Mouse (Mus musculus) kidney, adult 2 months (tissue): ENCODE results near the gene Apol7b. TPM values are rescaled to one million over a fixed set of nuclear protein-coding genes. Genes with fewer than 3 reads are reported as not detected.
"Not testable (repeated sequence)": the region's sequence is repeated elsewhere in the genome, so short reads cannot be mapped to it uniquely, and the experiment has no call there.

ENCODE experiments used
- DNase-seq: peaks from one replicate; pipeline ENCODE4 v3.0.0; 2021
- H3K27ac ChIP-seq: fragments of 200-500 bp; 2 replicates; pipeline ENCODE4 v1.5.1; 2012; ENCODE audit warnings: low read depth, low read length, control low read depth, inconsistent platforms; ENCODE audit not compliant: insufficient read depth
- H3K27me3 ChIP-seq: fragments of 200-500 bp; replicated peaks from 2 replicates; pipeline ENCODE4 v1.6.1; 2012; ENCODE audit warnings: mild to moderate bottlenecking, moderate library complexity, low read length, inconsistent platforms; ENCODE audit not compliant: control insufficient read depth, insufficient read depth
- H3K36me3 ChIP-seq: fragments of 200-500 bp; 2 replicates; pipeline ENCODE4 v1.6.1; 2012; ENCODE audit warnings: mild to moderate bottlenecking, moderate library complexity, low read length, inconsistent platforms; ENCODE audit not compliant: control insufficient read depth, insufficient read depth
- H3K4me1 ChIP-seq: fragments of 200-500 bp; 2 replicates; pipeline ENCODE4 v1.6.1; 2011; ENCODE audit warnings: low read length; ENCODE audit not compliant: control insufficient read depth, insufficient read depth
- H3K4me3 ChIP-seq: fragments of 200-500 bp; 2 replicates; pipeline ENCODE4 v1.5.1; 2011; ENCODE audit warnings: mild to moderate bottlenecking, low read depth, low read length, control low read depth; ENCODE audit not compliant: insufficient read depth
- CTCF ChIP-seq: fragments of 200-500 bp; conservative IDR thresholded peaks from 2 replicates; pipeline ENCODE4 v1.5.1; 2011; ENCODE audit warnings: low read depth, mild to moderate bottlenecking, control low read depth, low read length, moderate library complexity, mixed read lengths; ENCODE audit not compliant: insufficient read depth, insufficient read length
- POLR2A ChIP-seq: fragments of 200-500 bp; IDR thresholded peaks from one replicate; pipeline ENCODE4 v1.6.1; 2011; ENCODE audit warnings: low read depth, low read length, control low read depth
- WGBS: fragments of 180-500 bp; shearing (Covaris S2); methylation state at CpG from one replicate; pipeline ENCODE4 v1.1.7; 2018; 5-methylcytosine and 5-hydroxymethylcytosine counted together
- polyA plus RNA-seq: library from polyadenylated mRNA; depleted of rRNA; stranded (reverse); fragments of >200 nt; gene quantifications from 2 replicates; pipeline ENCODE4 v1.2.3, GENCODE M21; 2012; rRNA removed

Apol7b gene
- not detected in 2 replicates for polyA plus RNA-seq

DNA sequence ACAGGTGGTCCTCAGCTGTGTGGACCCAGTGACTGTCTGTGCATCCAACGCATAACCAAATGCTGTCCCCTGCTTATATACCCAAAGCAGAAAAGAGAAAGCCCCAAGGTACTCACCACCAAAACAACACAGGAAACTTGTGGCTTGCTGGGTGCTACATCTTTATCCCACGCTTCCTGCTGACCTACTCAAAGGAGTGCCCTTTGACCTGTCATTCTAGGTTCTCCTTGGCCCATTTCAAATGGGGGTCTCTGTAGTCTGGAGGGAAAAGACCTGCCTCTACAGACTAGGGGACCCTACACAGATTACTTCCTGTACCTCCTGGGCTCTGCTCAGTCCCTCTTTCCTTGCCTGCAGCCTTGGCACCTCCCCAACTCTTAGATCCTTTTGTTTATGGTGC lies at the start of gene Apol7b:
TSS of gene Apol7b (minus strand) at position 101 of the 400 bp plus-strand sequence.
- H3K4me1 ChIP-seq, DNase-seq, H3K27ac ChIP-seq, H3K36me3 ChIP-seq, H3K4me3 ChIP-seq, H3K27me3 ChIP-seq: not testable (repeated sequence)
- WGBS: 80% methylated on average over 2 of the region's 2 CpGs

DNA sequence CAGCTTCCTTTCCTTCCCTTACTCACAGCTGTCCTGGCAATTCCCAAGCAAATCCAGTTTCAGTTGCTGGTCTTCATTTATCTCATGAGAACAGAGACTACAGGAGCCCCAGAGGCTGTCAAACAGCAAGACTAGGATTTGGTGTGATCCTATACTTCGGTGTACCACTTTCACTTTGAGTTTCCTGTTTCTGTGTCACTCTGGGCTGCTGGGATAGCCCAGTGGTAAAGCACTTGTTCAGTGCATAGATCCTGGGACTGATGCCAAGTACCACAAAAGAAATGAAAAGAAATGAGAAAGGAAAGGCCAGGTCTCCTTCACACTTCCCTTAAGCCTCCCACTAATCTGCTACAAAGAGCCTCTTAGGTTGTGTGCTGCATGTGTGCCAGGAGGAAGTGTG lies 47.4 kb upstream of the Apol7b start:
- not testable (repeated sequence) for H3K36me3 ChIP-seq, H3K27ac ChIP-seq, H3K4me1 ChIP-seq, H3K27me3 ChIP-seq, DNase-seq, H3K4me3 ChIP-seq
- 58% methylated on average over 1 of the region's 1 CpGs for WGBS

DNA sequence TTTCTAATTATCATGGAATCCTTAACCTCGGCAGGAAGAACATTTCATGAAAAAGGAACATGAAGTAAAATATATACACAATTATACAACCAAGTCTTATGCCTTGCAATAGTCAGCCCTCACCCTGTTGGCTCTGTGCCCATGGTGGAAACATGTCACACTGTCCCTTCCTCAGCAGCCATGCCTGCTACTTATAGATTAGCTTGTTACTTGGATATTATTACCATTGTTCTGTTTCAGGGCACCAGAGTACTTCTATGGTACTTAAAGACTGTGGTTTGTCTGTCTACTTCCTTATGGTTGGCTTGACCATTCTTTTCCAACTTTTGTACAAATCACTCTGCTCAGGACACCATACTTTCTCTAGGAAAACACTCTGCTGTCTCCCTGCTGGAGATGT lies 45.9 kb upstream of the Apol7b start:
- not testable (repeated sequence) for DNase-seq, H3K27me3 ChIP-seq, H3K4me3 ChIP-seq, H3K36me3 ChIP-seq, H3K27ac ChIP-seq, H3K4me1 ChIP-seq
- no CpG with 5 or more reads among the region's 1 CpGs for WGBS

DNA sequence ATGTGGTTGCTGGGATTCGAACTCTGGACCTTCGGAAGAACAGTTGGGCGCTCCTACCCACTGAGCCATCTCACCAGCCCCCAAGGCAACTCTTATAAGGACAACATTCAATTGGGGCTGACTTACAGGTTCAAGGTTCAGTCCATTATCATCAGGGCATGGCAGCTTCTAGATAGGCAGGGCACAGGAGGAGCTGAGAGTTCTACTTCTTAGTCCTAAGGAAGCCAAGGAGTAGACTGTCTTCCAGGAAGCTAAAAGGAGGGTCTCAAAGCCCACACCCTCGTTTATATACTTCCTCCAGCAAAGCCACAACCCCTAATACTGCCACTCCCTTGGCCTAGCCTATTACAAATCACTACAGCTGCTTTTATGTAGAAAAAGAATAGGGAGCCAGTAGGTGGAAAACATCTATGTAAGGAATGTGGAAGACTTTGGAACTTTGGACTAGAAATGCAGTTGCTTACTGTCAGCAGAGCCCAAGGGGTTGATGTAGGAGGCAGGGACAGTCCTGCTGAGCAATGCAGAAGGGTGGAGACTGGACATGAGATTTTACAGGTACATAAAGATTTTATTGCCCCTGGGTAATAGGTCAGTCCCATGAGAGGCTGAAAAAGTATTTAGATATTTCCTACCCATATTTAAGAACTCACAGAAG lies 35.0 kb upstream of the Apol7b start:
- DNase-seq: peak; percentile 13
- 61% methylated on average over 4 of the region's 4 CpGs for WGBS

DNA sequence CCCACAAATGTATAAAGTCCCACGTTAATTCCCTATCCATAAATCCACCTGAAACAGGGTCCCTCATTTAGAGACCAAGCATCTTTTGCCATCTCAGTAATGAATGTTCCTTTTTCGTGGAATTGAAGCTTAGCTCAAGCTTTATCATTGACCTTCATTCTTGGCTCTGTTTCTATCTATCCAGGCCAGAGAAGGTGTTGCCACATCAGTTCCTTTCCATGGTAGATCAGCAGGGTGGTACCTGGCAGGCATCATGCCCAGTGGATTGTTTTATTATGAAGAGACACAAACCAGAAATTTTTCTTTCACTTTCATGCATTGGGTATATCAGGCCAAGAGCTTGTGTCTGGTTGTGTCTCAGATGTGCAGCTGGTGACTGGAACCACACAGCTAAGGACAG lies 29.4 kb upstream of the Apol7b start, which contains the start of gene Apol10a:
TSS of gene Apol10a (plus strand) at position 355 of the 400 bp plus-strand sequence.
- not testable (repeated sequence) for H3K27ac ChIP-seq, H3K4me1 ChIP-seq, H3K36me3 ChIP-seq, H3K4me3 ChIP-seq, H3K27me3 ChIP-seq, DNase-seq
- WGBS: 80% methylated on average over 2 of the region's 2 CpGs

More for the DNA sequence above, 35.0 kb upstream of the Apol7b start:
- no peak for TF ChIP-seq POLR2A
- no peak for TF ChIP-seq CTCF
- H3K27me3 ChIP-seq: no peaks in the 10 kb centered on the region
- H3K36me3 ChIP-seq: no peaks in the 10 kb centered on the region
- no peak overlapping the region for H3K27ac ChIP-seq
- no peak overlapping the region for H3K4me3 ChIP-seq
- no peaks in the 10 kb centered on the region for H3K4me1 ChIP-seq

DNA sequence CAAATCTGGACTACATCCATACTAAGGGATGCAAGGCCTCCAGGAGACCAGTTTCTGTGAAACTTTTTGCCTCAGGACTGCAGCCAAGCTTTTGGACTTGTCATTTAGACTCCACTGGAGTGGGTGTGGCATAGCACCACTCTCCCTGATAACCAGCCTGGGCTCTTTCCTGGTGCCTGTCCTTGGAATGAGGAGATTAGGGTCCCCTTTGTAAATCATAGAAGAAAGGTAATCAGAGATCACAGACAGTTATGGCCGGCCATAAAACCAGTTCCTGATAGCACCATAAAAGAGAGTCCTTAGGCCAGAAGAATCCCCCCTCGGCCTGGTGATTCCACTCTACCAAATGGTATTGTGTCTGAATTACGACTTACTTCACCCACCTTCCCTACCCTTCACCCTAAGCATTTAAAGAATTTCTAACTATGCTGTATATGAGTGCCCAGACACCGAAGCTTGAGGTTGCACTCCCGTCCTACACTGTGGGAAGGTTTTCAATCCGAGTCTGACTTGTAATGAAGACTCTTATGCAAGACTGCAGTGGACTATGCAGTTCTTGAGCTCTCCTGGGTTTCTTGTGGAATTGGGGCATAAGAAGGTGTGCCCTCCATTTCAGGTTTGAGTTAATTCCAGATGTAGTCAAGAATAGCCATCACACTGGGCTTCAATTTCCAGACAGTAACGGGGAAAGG lies 27.6 kb upstream of the Apol7b start:
- DNase-seq, H3K27ac ChIP-seq, H3K4me1 ChIP-seq, H3K36me3 ChIP-seq, H3K27me3 ChIP-seq, H3K4me3 ChIP-seq: not testable (repeated sequence)
- WGBS: 42% methylated on average over 7 of the region's 7 CpGs

DNA sequence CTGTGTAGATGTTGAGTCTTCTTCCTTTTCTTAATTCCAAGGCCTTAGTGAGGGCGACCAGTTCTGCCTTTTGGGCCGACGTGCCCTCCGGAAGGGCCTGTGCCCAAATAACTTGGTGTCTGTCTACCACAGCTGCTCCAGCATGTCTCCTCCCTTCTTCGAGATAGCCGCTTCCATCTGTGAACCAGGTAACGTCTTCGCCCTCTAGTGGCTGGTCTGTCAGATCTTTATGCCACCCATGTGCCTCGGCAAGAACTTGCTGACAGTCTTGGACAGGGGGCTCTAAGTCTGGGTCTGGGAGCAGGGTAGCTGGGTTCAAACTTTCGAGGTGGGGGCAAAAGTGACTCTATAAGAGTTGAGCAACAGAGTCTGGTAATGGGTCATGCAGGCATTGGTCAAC lies 2.6 kb upstream of the Apol7b start:
- H3K4me3 ChIP-seq, H3K36me3 ChIP-seq, H3K27ac ChIP-seq, H3K4me1 ChIP-seq, H3K27me3 ChIP-seq: not testable (repeated sequence)
- peak; percentile 45; the same call in 1 of the 2 replicates for TF ChIP-seq CTCF
- peak; percentile 11 for DNase-seq
- WGBS: 50% methylated on average over 10 of the region's 10 CpGs

DNA sequence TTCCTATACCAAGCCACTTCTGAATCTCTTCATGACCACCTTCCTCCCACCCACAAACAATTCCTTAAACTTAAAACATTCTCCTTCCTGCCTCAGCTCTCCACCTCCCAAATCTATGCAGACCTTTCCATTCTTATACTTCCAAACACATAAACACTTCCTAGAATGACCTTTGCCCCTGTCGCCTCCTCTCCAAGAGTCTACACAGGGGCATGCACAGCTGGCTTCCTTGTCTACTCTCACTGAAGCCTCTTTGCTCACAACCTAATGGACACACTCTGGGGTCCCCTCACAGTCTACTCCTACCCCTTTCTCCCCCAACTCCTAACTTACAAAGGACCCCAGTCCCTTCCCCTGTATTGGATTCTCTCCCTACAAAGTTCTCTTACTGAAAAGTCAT lies 1.6 kb downstream of the Apol7b start:
- H3K4me3 ChIP-seq, H3K4me1 ChIP-seq, H3K27ac ChIP-seq, H3K36me3 ChIP-seq, DNase-seq, H3K27me3 ChIP-seq: not testable (repeated sequence)
- 67% methylated on average over 1 of the region's 1 CpGs for WGBS

DNA sequence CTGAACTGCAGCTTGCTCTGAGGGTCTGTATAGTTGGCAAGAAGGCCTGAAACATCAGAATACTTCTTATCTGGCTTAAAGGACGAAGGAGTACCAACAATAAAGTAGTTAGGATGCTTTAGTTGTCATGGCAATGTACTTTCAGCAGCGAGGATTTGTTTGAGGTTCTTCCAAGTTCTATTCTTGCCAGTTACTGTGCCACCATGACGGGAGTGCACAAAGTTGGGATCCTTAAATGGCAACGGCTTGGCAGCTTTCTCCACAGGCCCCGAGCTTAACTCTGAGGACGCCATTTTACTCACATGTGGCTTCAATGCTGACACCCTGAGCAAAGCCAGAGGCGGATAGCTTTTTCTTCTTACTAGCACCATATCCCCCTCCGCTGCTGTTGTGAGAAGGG lies 2.5 kb downstream of the Apol7b start:
- H3K27ac ChIP-seq, H3K4me1 ChIP-seq, H3K27me3 ChIP-seq, H3K4me3 ChIP-seq, H3K36me3 ChIP-seq, DNase-seq: not testable (repeated sequence)
- WGBS: 85% methylated on average over 8 of the region's 8 CpGs

DNA sequence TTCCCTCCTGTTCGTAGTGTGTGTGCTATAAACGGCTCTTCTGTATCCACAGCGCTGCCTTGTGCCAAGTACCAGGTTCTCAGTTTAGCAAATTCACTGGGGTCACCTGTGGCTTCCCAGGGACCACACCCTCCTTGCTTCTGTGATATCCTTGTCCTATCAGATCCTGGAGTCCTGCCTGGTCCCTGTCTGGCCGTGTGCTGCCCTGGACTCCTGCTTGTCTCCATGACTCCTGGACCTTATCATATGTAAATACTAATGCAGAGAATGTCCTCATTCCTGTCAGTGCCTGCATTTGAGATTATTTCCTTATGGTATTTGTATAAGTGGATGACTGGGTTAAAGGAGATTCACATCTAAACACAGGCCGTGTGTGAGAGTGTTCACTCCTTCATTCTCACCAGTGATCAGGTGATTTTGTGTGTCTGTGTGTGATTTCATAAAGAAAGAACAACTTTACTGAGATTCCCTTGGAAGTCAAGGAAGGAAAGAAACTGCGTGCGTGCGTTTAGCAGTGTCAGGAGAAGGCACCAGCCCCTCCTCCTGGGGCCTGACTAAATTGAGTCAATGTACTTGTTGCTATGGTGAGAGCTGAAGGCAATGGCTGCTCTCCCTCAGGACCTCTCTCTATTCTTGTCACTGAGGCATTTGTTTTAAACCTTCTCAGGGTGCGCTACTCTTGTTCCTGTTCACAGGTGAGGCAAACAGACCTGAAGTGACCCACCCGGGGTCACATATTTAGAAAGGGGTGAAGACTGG lies 18.4 kb downstream of the Apol7b start:
- H3K4me1 ChIP-seq, H3K36me3 ChIP-seq, H3K27ac ChIP-seq, DNase-seq, H3K4me3 ChIP-seq, H3K27me3 ChIP-seq: not testable (repeated sequence)
- 78% methylated on average over 9 of the region's 10 CpGs for WGBS
